Mouse (Mus musculus): ENCODE measurements around the gene S1pr4. TPM values are rescaled to one million over a fixed set of nuclear protein-coding genes. Genes with fewer than 3 reads are reported as not detected.

S1pr4 gene
- total RNA-seq, 2 experiments from 2014 or later, result 0.30 TPM; not detected in 1

Small RNA genes lying within 50 kb of the gene (microRNA-seq; reads per million reads assigned to microRNA genes)
- gene Gm25595, result 0 reads per million in 2 experiments

Other genes with a start within 250 kb of the S1pr4 start
- gene Matk, start 247.2 kb downstream of the S1pr4 start, total RNA-seq (2021), result 100 to 1,000 TPM; 222 to 266 TPM
- 10 to 100 TPM; 36.1 to 42.5 TPM for gene Mrpl54, start 233.2 kb downstream of the S1pr4 start, total RNA-seq (2021)
- 10 to 100 TPM; 31.3 to 37.4 TPM for gene Apba3, start 233.2 kb downstream of the S1pr4 start, total RNA-seq (2021)
- gene Tjp3, start 208.6 kb downstream of the S1pr4 start, total RNA-seq (2021), result 1 to 10 TPM; 1.4 to 2.3 TPM
- gene Pip5k1c, start 207.2 kb downstream of the S1pr4 start, total RNA-seq (2021), result 100 to 1,000 TPM; 305 to 311 TPM
- 10 to 100 TPM; 24.7 to 25.6 TPM for gene Cactin, start 179.0 kb downstream of the S1pr4 start, total RNA-seq (2021)
- 1 to 10 TPM; 1.9 to 2.9 TPM for gene Tbxa2r, start 171.4 kb downstream of the S1pr4 start, total RNA-seq (2021)
- 1 to 10 TPM in 1 of 2 experiments, under 1 TPM in 1; 0.94 to 1.2 TPM for gene Gipc3, start 156.9 kb downstream of the S1pr4 start, total RNA-seq (2021)
- gene Hmg20b, start 149.7 kb downstream of the S1pr4 start, total RNA-seq (2021), result 10 to 100 TPM; 25.1 to 30.9 TPM
- 10 to 100 TPM; 37.0 to 40.8 TPM for gene Mfsd12, start 142.6 kb downstream of the S1pr4 start, total RNA-seq (2021)
- under 1 TPM; 0.57 to 0.74 TPM for gene 4930404N11Rik, start 134.3 kb downstream of the S1pr4 start, total RNA-seq (2021)
- 10 to 100 TPM; 81.2 to 85.2 TPM for gene Fzr1, start 121.6 kb downstream of the S1pr4 start, total RNA-seq (2021)
- gene Dohh, start 115.7 kb downstream of the S1pr4 start, total RNA-seq (2021), result 10 to 100 TPM; 72.0 to 77.3 TPM
- gene Gm48551, start 115.7 kb downstream of the S1pr4 start, total RNA-seq (2021), result 1 to 10 TPM; 2.3 to 4.5 TPM
- 1 to 10 TPM; 1.1 to 3.5 TPM for gene Gm48552, start 111.1 kb downstream of the S1pr4 start, total RNA-seq (2021)
- gene Smim24, start 107.1 kb downstream of the S1pr4 start, total RNA-seq (2021), result 1 to 10 TPM; 2.6 to 3.0 TPM
- gene Nfic, start 44.5 kb downstream of the S1pr4 start, total RNA-seq (2021), result 10 to 100 TPM; 51.2 to 55.8 TPM
- 100 to 1,000 TPM; 259 to 261 TPM for gene Celf5, start 17.4 kb downstream of the S1pr4 start, total RNA-seq (2021)
- gene Ncln, start 3.7 kb downstream of the S1pr4 start, total RNA-seq (2021), result 100 to 1,000 TPM in 1 of 2 experiments, 10 to 100 TPM in 1; 89.3 to 116 TPM
- 1 to 10 TPM; 1.9 to 3.2 TPM for gene Gna15, start 24.1 kb upstream of the S1pr4 start, total RNA-seq (2021)
- 100 to 1,000 TPM; 124 to 125 TPM for gene Gna11, start 45.1 kb upstream of the S1pr4 start, total RNA-seq (2021)
- gene Aes, start 59.4 kb upstream of the S1pr4 start, total RNA-seq (2021), result 100 to 1,000 TPM; 582 to 612 TPM
- 10 to 100 TPM; 25.6 to 26.6 TPM for gene Tle2, start 74.4 kb upstream of the S1pr4 start, total RNA-seq (2021)
- 1 to 10 TPM; 1.7 to 2.4 TPM for gene Tle6, start 100.9 kb upstream of the S1pr4 start, total RNA-seq (2021)
- 1 to 10 TPM; 2.0 TPM for gene BC025920, start 106.1 kb upstream of the S1pr4 start, total RNA-seq (2021)
- 10 to 100 TPM; 28.9 to 31.4 TPM for gene Sirt6, start 127.7 kb upstream of the S1pr4 start, total RNA-seq (2021)
- 10 to 100 TPM; 28.5 to 40.6 TPM for gene Ankrd24, start 128.4 kb upstream of the S1pr4 start, total RNA-seq (2021)
- gene Gm10778, start 148.9 kb upstream of the S1pr4 start, total RNA-seq (2021), result 1 to 10 TPM; 5.1 to 5.4 TPM
- 10 to 100 TPM; 11.3 to 12.4 TPM for gene Zfp433, start 204.7 kb upstream of the S1pr4 start, total RNA-seq (2021)

Data from layer of hippocampus, postnatal 10 days (tissue).